Mouse (Mus musculus) forebrain, embryonic 16.5 days (tissue): ENCODE data around the gene Cyfip2. TPM values are rescaled to one million over a fixed set of nuclear protein-coding genes. Genes with fewer than 3 reads are reported as not detected.
A peak's percentile ranks its signal among the peaks of the same experiment; 100 is the strongest.

ENCODE experiments used
- ATAC-seq: fragments of 200-750 bp; cut with Nextera tagmentation; 2 replicates; pipeline ENCODE4 v1.8.0; 2017; ENCODE audit warnings: mild to moderate bottlenecking, moderate library complexity
- H3K27ac ChIP-seq: fragments of 300-500 bp; sonication (generic); 2 replicates; pipeline ENCODE4 v1.5.1; 2014; ENCODE audit warnings: low read length, control low read depth
- H3K27me3 ChIP-seq: fragments of 300-500 bp; sonication (generic); replicated peaks from 2 replicates; pipeline ENCODE4 v1.6.1; 2014; ENCODE audit warnings: low read length; ENCODE audit not compliant: control insufficient read depth, insufficient read depth
- H3K36me3 ChIP-seq: fragments of 300-500 bp; sonication (generic); 2 replicates; pipeline ENCODE4 v1.6.1; 2014; ENCODE audit not compliant: control insufficient read depth, insufficient read depth
- H3K4me1 ChIP-seq: fragments of 300-500 bp; sonication (generic); replicated peaks from 2 replicates; pipeline ENCODE4 v1.6.1; 2014; ENCODE audit warnings: low read length; ENCODE audit not compliant: control insufficient read depth, insufficient read depth
- H3K4me2 ChIP-seq: fragments of 300-500 bp; sonication (generic); 2 replicates; pipeline ENCODE4 v1.6.1; 2014; ENCODE audit warnings: mild to moderate bottlenecking, low read length, control low read depth
- H3K4me3 ChIP-seq: fragments of 300-500 bp; sonication (generic); replicated peaks from 2 replicates; pipeline ENCODE4 v1.5.1; 2014; ENCODE audit warnings: mild to moderate bottlenecking, low read length, control low read depth
- H3K9ac ChIP-seq: fragments of 300-500 bp; sonication (generic); replicated peaks from 2 replicates; pipeline ENCODE4 v1.6.1; 2014; ENCODE audit warnings: low read depth, low read length, control low read depth
- H3K9me3 ChIP-seq: fragments of 300-500 bp; sonication (generic); 2 replicates; pipeline ENCODE4 v1.6.1; 2016; ENCODE audit warnings: low read length; ENCODE audit not compliant: control insufficient read depth
- WGBS: fragments of 180-500 bp; shearing (Covaris S2); extraction: QIAGEN DNeasy Blood & Tissue Kit; methylation state at CpG from one replicate; pipeline ENCODE4 v1.1.7; 2014; 5-methylcytosine and 5-hydroxymethylcytosine counted together
- polyA plus RNA-seq: library from polyadenylated mRNA; unstranded; fragments of >200 nt; fragmentation: Nextera tagmentation; extraction: Ambion mirVana; gene quantifications from 2 replicates; pipeline ENCODE4 v1.2.1, GENCODE M21; 2015

Gene Cyfip2
- polyA plus RNA-seq, 1 experiment from 2014 or later, result 88.4 TPM

GRCm38 (mm10) chr11:46286803-46287202, 25.9 kb downstream of the Cyfip2 start:
- Histone ChIP-seq H3K4me1 (peaks cover 10% of the 10 kb centered on the region), H3K9me3 (no peaks in the 10 kb centered on the region), H3K36me3 (peaks cover 21% of the 10 kb centered on the region), H3K27me3 (no peaks in the 10 kb centered on the region), H3K4me2 (no peak overlapping the region), H3K9ac (no peak overlapping the region), H3K27ac (no peak overlapping the region), H3K4me3 (no peak overlapping the region)
- no peak for ATAC-seq
- 29% methylated on average over 6 of the region's 6 CpGs for WGBS

- H3K9me3 ChIP-seq, result no peaks in the 10 kb centered on the region
- H3K4me3 ChIP-seq, result no peak overlapping the region
- no peak overlapping the region for H3K4me2 ChIP-seq
- peaks cover 28% of the 10 kb centered on the region for H3K36me3 ChIP-seq
- H3K9ac ChIP-seq, result no peak overlapping the region
- peaks cover 4% of the 10 kb centered on the region; the same call in 1 of the 2 replicates for H3K4me1 ChIP-seq
- WGBS, result 91% methylated on average over 6 of the region's 6 CpGs
- no peak for ATAC-seq
- H3K27me3 ChIP-seq, result no peaks in the 10 kb centered on the region
- no peak overlapping the region for H3K27ac ChIP-seq
Measured at GRCm38 (mm10) chr11:46283800-46284199, 28.9 kb downstream of the Cyfip2 start.

GRCm38 (mm10) chr11:46282612-46283011, 30.0 kb downstream of the Cyfip2 start:
- no peaks in the 10 kb centered on the region for H3K9me3 ChIP-seq
- no peak overlapping the region for H3K4me2 ChIP-seq
- no peaks in the 10 kb centered on the region for H3K27me3 ChIP-seq
- peaks cover 36% of the 10 kb centered on the region for H3K36me3 ChIP-seq
- WGBS, result 94% methylated on average over 5 of the region's 5 CpGs
- ATAC-seq, result no peak
- no peak overlapping the region for H3K4me3 ChIP-seq
- no peak overlapping the region for H3K27ac ChIP-seq
- H3K4me1 ChIP-seq, result peaks cover 4% of the 10 kb centered on the region; the same call in 1 of the 2 replicates
- no peak overlapping the region for H3K9ac ChIP-seq

GRCm38 (mm10) chr11:46278709-46279108, 34.0 kb downstream of the Cyfip2 start:
- no peaks in the 10 kb centered on the region for H3K9me3 ChIP-seq
- no peaks in the 10 kb centered on the region for H3K27me3 ChIP-seq
- WGBS, result 92% methylated on average over 12 of the region's 12 CpGs
- no peak overlapping the region for H3K4me2 ChIP-seq
- no peak for ATAC-seq
- H3K9ac ChIP-seq, result no peak overlapping the region
- no peak overlapping the region for H3K4me3 ChIP-seq
- H3K36me3 ChIP-seq, result peaks cover 52% of the 10 kb centered on the region
- no peak overlapping the region for H3K27ac ChIP-seq
- no peaks in the 10 kb centered on the region for H3K4me1 ChIP-seq

- H3K9ac ChIP-seq, result no peak overlapping the region
- H3K27me3 ChIP-seq, result no peaks in the 10 kb centered on the region
- no peak overlapping the region for H3K4me3 ChIP-seq
- H3K9me3 ChIP-seq, result no peaks in the 10 kb centered on the region
- H3K4me1 ChIP-seq, result no peaks in the 10 kb centered on the region
- no peak overlapping the region for H3K27ac ChIP-seq
- 84% methylated on average over 5 of the region's 5 CpGs for WGBS
- peaks cover 52% of the 10 kb centered on the region for H3K36me3 ChIP-seq
- no peak overlapping the region for H3K4me2 ChIP-seq
- ATAC-seq, result no peak
Measured at GRCm38 (mm10) chr11:46278140-46278539, 34.5 kb downstream of the Cyfip2 start.

GRCm38 (mm10) chr11:46276778-46277177, 35.9 kb downstream of the Cyfip2 start:
- Histone ChIP-seq H3K4me2 (no peak overlapping the region), H3K9ac (no peak overlapping the region), H3K36me3 (peaks cover 50% of the 10 kb centered on the region), H3K27ac (no peak overlapping the region), H3K4me1 (no peaks in the 10 kb centered on the region), H3K4me3 (no peak overlapping the region), H3K9me3 (no peaks in the 10 kb centered on the region), H3K27me3 (no peaks in the 10 kb centered on the region)
- ATAC-seq, result no peak
- WGBS, result 40% methylated on average over 5 of the region's 5 CpGs

GRCm38 (mm10) chr11:46276168-46276567, 36.5 kb downstream of the Cyfip2 start:
- no peak for ATAC-seq
- Histone ChIP-seq H3K36me3 (peaks cover 47% of the 10 kb centered on the region), H3K9me3 (no peaks in the 10 kb centered on the region), H3K27me3 (no peaks in the 10 kb centered on the region), H3K4me2 (no peak overlapping the region), H3K4me1 (no peaks in the 10 kb centered on the region), H3K27ac (no peak overlapping the region), H3K9ac (no peak overlapping the region), H3K4me3 (no peak overlapping the region)
- WGBS, result 92% methylated on average over 8 of the region's 8 CpGs

GRCm38 (mm10) chr11:46275302-46275701, 37.4 kb downstream of the Cyfip2 start:
- 14% methylated on average over 6 of the region's 6 CpGs for WGBS
- no peak overlapping the region for H3K4me3 ChIP-seq
- H3K9ac ChIP-seq, result no peak overlapping the region
- peaks cover 50% of the 10 kb centered on the region for H3K36me3 ChIP-seq
- H3K27ac ChIP-seq, result no peak overlapping the region
- no peaks in the 10 kb centered on the region for H3K4me1 ChIP-seq
- ATAC-seq, result peak; percentile 90
- H3K9me3 ChIP-seq, result no peaks in the 10 kb centered on the region
- no peak overlapping the region for H3K4me2 ChIP-seq
- no peaks in the 10 kb centered on the region for H3K27me3 ChIP-seq

- Histone ChIP-seq H3K4me2 (no peak overlapping the region), H3K27ac (no peak overlapping the region), H3K27me3 (no peaks in the 10 kb centered on the region), H3K9ac (no peak overlapping the region), H3K36me3 (peaks cover 50% of the 10 kb centered on the region), H3K4me1 (no peaks in the 10 kb centered on the region), H3K9me3 (no peaks in the 10 kb centered on the region), H3K4me3 (no peak overlapping the region)
- ATAC-seq, result no peak
- 96% methylated on average over 3 of the region's 3 CpGs for WGBS
Measured at GRCm38 (mm10) chr11:46273969-46274368, 38.7 kb downstream of the Cyfip2 start.

- Histone ChIP-seq H3K36me3 (peaks cover 48% of the 10 kb centered on the region), H3K27ac (no peak overlapping the region), H3K27me3 (no peaks in the 10 kb centered on the region), H3K4me3 (no peak overlapping the region), H3K9ac (no peak overlapping the region), H3K9me3 (no peaks in the 10 kb centered on the region), H3K4me1 (no peaks in the 10 kb centered on the region), H3K4me2 (no peak overlapping the region)
- WGBS, result 77% methylated on average over 8 of the region's 8 CpGs
- ATAC-seq, result no peak
Measured at GRCm38 (mm10) chr11:46272058-46272681, 40.5 kb downstream of the Cyfip2 start.
